Mouse (Mus musculus): ENCODE results near the gene Ccl5.

DNA sequence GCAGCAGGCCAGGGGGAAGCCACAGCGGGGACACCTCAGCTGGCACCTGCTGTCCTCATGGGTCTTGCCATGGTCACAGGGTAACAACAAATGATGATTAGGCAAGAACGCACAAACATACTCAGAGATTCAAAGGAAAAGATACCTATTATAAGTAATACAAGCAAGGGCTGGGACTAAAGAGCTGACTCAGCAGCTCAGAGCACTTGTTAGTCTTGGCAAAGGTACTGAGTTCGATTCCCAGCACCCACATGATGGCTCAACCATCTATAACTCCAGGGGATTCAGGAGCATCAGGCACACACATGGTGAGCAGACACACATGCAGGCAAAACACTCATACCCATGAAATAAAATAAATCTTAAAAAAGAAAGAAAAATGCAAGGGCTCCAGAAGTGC is 11.1 kb upstream of the Ccl5 start:
- TF ChIP-seq POLR2A (IDR thresholded peaks at IDR 0.05; ENCODE audit: low read depth, low read length), result no peak
- no peak for TF ChIP-seq CTCF (IDR thresholded peaks at IDR 0.05; ENCODE audit: extremely low read depth, insufficient read depth, insufficient read length, insufficient replicate concordance)
